ENCODE assay signal across 9 mouse cellular contexts in genomic region chr11:85482737-85483467, GRCm38 (mm10).
A peak's percentile ranks its signal among the peaks of the same experiment; 100 is the strongest.
DNase-seq lines count a peak whose midpoint lies in the region; ATAC-seq and TF ChIP-seq lines count a peak whose summit lies in the region.
"Had no signal": no experiment of that assay in that cellular context is flagged by ENCODE, and none has a peak within 500 bp of the region (broad histone marks: within the 10 kb centered on the region; RNA-seq: fewer than 3 reads in every experiment).

No protein-coding gene starts in this region.

- H3K27me3 ChIP-seq in kidney, postnatal 0 days (ENCODE audit: insufficient read depth, low read length), result no peaks in the 10 kb centered on the region
- no peaks in the 10 kb centered on the region for H3K27me3 ChIP-seq in kidney, embryonic 15.5 days
- no peaks in the 10 kb centered on the region for H3K27me3 ChIP-seq in G1E (ENCODE audit: insufficient read depth, low read length)
- no peaks in the 10 kb centered on the region; the same call in 1 of the 2 replicates for H3K27me3 ChIP-seq in midbrain, embryonic 15.5 days (replicated peaks)
- H3K27me3 ChIP-seq: lung, embryonic 15.5 days had no signal

- H3K4me2 ChIP-seq in kidney, postnatal 0 days (ENCODE audit: low read length), result no peak overlapping the region
- no peak overlapping the region for H3K4me2 ChIP-seq in kidney, embryonic 15.5 days
- no peak overlapping the region for H3K4me2 ChIP-seq in midbrain, embryonic 15.5 days
- H3K4me2 ChIP-seq: lung, embryonic 15.5 days had no signal

- DNase-seq in kidney, postnatal 0 days (ENCODE audit: low spot score), result no peak
- DNase-seq in G1E (ENCODE audit: low spot score), result no peak
- peak; percentile 15 for DNase-seq in c-Kit-negative CD71-positive TER-119-positive erythroid progenitor cells, embryonic 14.5 days (ENCODE audit: low read depth, low spot score)
- DNase-seq in lung, postnatal 4 days, result peak; percentile 28 to 34
- DNase-seq in yolk sac, embryonic 10.5 days (ENCODE audit: low spot score), result no peak
- DNase-seq in gastrocnemius, postnatal 4 days (ENCODE audit: low spot score in 2 of 2), result no peak

- WGBS in kidney, postnatal 0 days, result 79% methylated on average over 6 of the region's 6 CpGs
- WGBS in kidney, embryonic 15.5 days, result 74% methylated on average over 6 of the region's 6 CpGs
- 71% methylated on average over 6 of the region's 6 CpGs for WGBS in midbrain, embryonic 15.5 days

- no peak overlapping the region for H3K4me3 ChIP-seq in kidney, postnatal 0 days (replicated peaks; ENCODE audit: low read depth, low read length)
- H3K4me3 ChIP-seq in kidney, embryonic 15.5 days (replicated peaks), result no peak overlapping the region
- no peak overlapping the region for H3K4me3 ChIP-seq in G1E (ENCODE audit: low read depth, low read length)
- H3K4me3 ChIP-seq in midbrain, embryonic 15.5 days, result no peak overlapping the region
- H3K4me3 ChIP-seq: lung, embryonic 15.5 days had no signal

- H3K9me3 ChIP-seq in kidney, postnatal 0 days (replicated peaks; ENCODE audit: low read length), result no peaks in the 10 kb centered on the region
- no peaks in the 10 kb centered on the region for H3K9me3 ChIP-seq in kidney, embryonic 15.5 days (replicated peaks)
- H3K9me3 ChIP-seq in G1E (replicated peaks), result no peaks in the 10 kb centered on the region
- no peaks in the 10 kb centered on the region for H3K9me3 ChIP-seq in midbrain, embryonic 15.5 days
- H3K9me3 ChIP-seq: lung, embryonic 15.5 days had no signal

- ATAC-seq in kidney, postnatal 0 days (replicated peaks; ENCODE audit: low FRiP score, low read depth), result no peak
- no peak for ATAC-seq in kidney, embryonic 15.5 days (replicated peaks; ENCODE audit: low FRiP score)
- no peak for ATAC-seq in G1E (ENCODE audit: extremely low read depth, insufficient number of reproducible peaks, low FRiP score, poor library complexity, severe bottlenecking)
- no peak for ATAC-seq in midbrain, embryonic 15.5 days (replicated peaks)

- no peak overlapping the region for H3K27ac ChIP-seq in kidney, postnatal 0 days
- H3K27ac ChIP-seq in kidney, embryonic 15.5 days, result no peak overlapping the region
- no peak overlapping the region for H3K27ac ChIP-seq in midbrain, embryonic 15.5 days
- H3K27ac ChIP-seq: lung, embryonic 15.5 days had no signal

- H3K36me3 ChIP-seq in kidney, postnatal 0 days (ENCODE audit: insufficient read depth, low read length), result no peaks in the 10 kb centered on the region
- H3K36me3 ChIP-seq in kidney, embryonic 15.5 days, result no peaks in the 10 kb centered on the region
- H3K36me3 ChIP-seq in G1E (replicated peaks), result no peaks in the 10 kb centered on the region
- H3K36me3 ChIP-seq in midbrain, embryonic 15.5 days (replicated peaks), result no peaks in the 10 kb centered on the region
- H3K36me3 ChIP-seq: lung, embryonic 15.5 days had no signal

- peak; percentile 46 for TF ChIP-seq CTCF in kidney, postnatal 0 days (IDR thresholded peaks at IDR 0.05; ENCODE audit: low read depth)
- TF ChIP-seq CTCF in G1E (IDR thresholded peaks at IDR 0.05; ENCODE audit: low read depth, low read length), result peak; percentile 42; the same call in 1 of the 2 replicates

- H3K4me1 ChIP-seq in kidney, postnatal 0 days (replicated peaks; ENCODE audit: insufficient read depth, low read length), result no peaks in the 10 kb centered on the region
- H3K4me1 ChIP-seq in kidney, embryonic 15.5 days, result 0 out of 2 replicates have a peak, but pooled peaks cover 3% of the 10 kb centered on the region
- no peaks in the 10 kb centered on the region for H3K4me1 ChIP-seq in G1E (ENCODE audit: insufficient read depth, low read depth, low read length)
- H3K4me1 ChIP-seq in midbrain, embryonic 15.5 days, result no peaks in the 10 kb centered on the region

- no peak overlapping the region for H3K9ac ChIP-seq in kidney, postnatal 0 days (ENCODE audit: low read depth, low read length)
- H3K9ac ChIP-seq in kidney, embryonic 15.5 days, result no peak overlapping the region
- H3K9ac ChIP-seq in midbrain, embryonic 15.5 days, result no peak overlapping the region
- H3K9ac ChIP-seq: lung, embryonic 15.5 days had no signal

Comparison
In these comparisons a context has a peak if more than half of its experiments do, and no peak if none do; other contexts are left out.
1. DNase-seq: peak in c-Kit-negative CD71-positive TER-119-positive erythroid progenitor cells, embryonic 14.5 days (single experiment) and lung, postnatal 4 days (2 of 2); none in kidney, postnatal 0 days (single experiment), G1E (single experiment), yolk sac, embryonic 10.5 days (single experiment) and gastrocnemius, postnatal 4 days (0 of 2).